Mouse (Mus musculus): ENCODE data around the gene Ralbp1. TPM values are rescaled to one million over a fixed set of nuclear protein-coding genes. Genes with fewer than 3 reads are reported as not detected.

Gene Ralbp1
- polyA plus RNA-seq, 1 experiment from 2014 or later, result 47.6 TPM

DNA sequence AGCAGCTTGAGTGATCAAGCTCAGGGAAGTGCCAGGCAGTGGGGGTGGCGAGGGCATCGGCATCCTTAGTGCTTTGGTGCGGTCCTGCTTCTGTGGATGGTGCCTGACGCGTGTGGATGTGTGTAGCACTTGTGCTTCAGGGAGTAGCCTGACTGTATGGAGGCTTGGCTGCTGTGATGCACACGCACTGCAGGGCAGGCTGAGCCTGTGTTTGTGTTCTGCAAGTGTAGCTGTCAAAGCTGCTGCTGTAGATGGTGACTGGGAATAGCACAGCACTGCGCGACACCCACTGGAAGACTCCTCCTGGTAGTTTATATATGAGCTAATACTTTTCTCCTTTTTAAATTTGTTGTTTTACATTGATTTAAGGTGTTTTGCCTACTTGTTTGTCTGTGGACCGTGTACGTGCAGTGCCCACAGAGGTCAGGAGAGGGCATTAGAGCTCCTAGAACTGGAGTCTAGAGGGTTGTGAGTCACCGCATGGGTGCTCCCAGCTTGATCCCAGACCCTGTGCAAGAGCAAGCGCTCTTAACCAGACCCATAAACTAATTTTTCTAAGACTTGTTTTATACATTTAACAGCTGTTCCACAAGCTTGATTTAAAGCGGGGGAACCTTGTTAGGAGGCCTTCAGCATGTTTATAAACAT, 55.3 kb downstream of the Ralbp1 start:
- Histone ChIP-seq H3K9me3 (ENCODE audit: control insufficient read depth, low read length) (no peaks in the 10 kb centered on the region), H3K27ac (ENCODE audit: low read depth, low read length) (no peak overlapping the region), H3K36me3 (ENCODE audit: control insufficient read depth, insufficient read depth, low read length) (0 out of 2 replicates have a peak, but pooled peaks cover 5% of the 10 kb centered on the region), H3K27me3 (ENCODE audit: control insufficient read depth, insufficient read depth, low read length) (no peaks in the 10 kb centered on the region), H3K4me2 (replicated peaks; ENCODE audit: low read depth, low read length) (no peak overlapping the region), H3K9ac (ENCODE audit: low read depth, low read length) (no peak overlapping the region), H3K4me3 (ENCODE audit: low read depth, low read length) (no peak overlapping the region), H3K4me1 (replicated peaks; ENCODE audit: control insufficient read depth, insufficient read depth, low read length) (no peaks in the 10 kb centered on the region)
- no peak for ATAC-seq (ENCODE audit: low FRiP score)
- DNase-seq (ENCODE audit: low spot score), result no peak
- 96% methylated on average over 13 of the region's 13 CpGs for WGBS

DNA sequence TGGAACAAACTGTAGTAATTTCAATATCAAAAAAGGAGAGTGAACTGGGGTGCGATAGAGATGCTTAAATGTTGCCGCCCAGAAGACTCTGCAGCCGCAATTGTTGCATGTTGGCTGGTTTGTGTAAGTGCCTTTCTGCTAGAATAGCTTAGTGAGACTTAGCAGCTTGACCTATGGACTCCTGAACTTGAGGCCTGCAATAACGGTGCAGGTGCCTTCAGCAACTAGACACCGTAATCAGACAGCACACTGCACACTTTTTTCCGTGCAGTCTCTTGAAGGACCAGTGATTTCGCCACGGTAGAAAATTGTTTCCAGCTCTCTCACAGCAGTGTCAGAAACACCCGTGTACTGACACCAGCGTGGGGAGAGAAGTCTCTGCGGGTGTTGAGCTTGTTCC, 56.6 kb downstream of the Ralbp1 start:
- ATAC-seq (ENCODE audit: low FRiP score), result no peak
- H3K9ac ChIP-seq (ENCODE audit: low read depth, low read length), result no peak overlapping the region
- no peaks in the 10 kb centered on the region for H3K9me3 ChIP-seq (ENCODE audit: control insufficient read depth, low read length)
- no peak overlapping the region for H3K27ac ChIP-seq (ENCODE audit: low read depth, low read length)
- H3K4me1 ChIP-seq (replicated peaks; ENCODE audit: control insufficient read depth, insufficient read depth, low read length), result no peaks in the 10 kb centered on the region
- no peaks in the 10 kb centered on the region for H3K27me3 ChIP-seq (ENCODE audit: control insufficient read depth, insufficient read depth, low read length)
- no peak overlapping the region for H3K4me3 ChIP-seq (ENCODE audit: low read depth, low read length)
- H3K36me3 ChIP-seq (ENCODE audit: control insufficient read depth, insufficient read depth, low read length), result peaks cover 8% of the 10 kb centered on the region; the same call in 1 of the 2 replicates
- WGBS, result 93% methylated on average over 11 of the region's 11 CpGs
- no peak for DNase-seq (ENCODE audit: low spot score)
- H3K4me2 ChIP-seq (replicated peaks; ENCODE audit: low read depth, low read length), result no peak overlapping the region

DNA sequence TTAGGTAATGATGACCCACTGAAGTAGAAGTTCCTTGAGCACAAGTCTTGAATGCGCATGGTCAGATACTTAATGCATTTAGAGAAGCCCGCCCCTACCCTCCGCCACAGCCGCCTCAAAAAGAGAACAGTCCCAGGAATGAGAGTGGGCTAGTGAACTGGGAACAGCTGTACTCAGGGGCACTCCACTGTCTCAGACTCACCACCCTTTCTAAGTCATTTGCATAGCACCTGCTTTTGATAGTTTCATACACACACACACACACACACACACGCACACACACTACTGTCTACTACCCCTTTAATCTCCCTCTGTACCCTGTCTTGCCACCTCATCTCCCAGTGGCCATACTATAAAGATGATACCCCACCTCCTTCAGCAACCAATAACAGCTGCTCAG, 57.7 kb downstream of the Ralbp1 start:
- no peak for DNase-seq (ENCODE audit: low spot score)
- Histone ChIP-seq H3K27ac (ENCODE audit: low read depth, low read length) (no peak overlapping the region), H3K4me3 (ENCODE audit: low read depth, low read length) (no peak overlapping the region), H3K9ac (ENCODE audit: low read depth, low read length) (no peak overlapping the region), H3K4me1 (replicated peaks; ENCODE audit: control insufficient read depth, insufficient read depth, low read length) (no peaks in the 10 kb centered on the region), H3K27me3 (ENCODE audit: control insufficient read depth, insufficient read depth, low read length) (no peaks in the 10 kb centered on the region), H3K9me3 (ENCODE audit: control insufficient read depth, low read length) (no peaks in the 10 kb centered on the region), H3K36me3 (ENCODE audit: control insufficient read depth, insufficient read depth, low read length) (peaks cover 5% of the 10 kb centered on the region; the same call in 1 of the 2 replicates), H3K4me2 (replicated peaks; ENCODE audit: low read depth, low read length) (no peak overlapping the region)
- peak; percentile 51; the same call in 1 of the 2 replicates for ATAC-seq (ENCODE audit: low FRiP score)
- WGBS, result 89% methylated on average over 5 of the region's 5 CpGs

DNA sequence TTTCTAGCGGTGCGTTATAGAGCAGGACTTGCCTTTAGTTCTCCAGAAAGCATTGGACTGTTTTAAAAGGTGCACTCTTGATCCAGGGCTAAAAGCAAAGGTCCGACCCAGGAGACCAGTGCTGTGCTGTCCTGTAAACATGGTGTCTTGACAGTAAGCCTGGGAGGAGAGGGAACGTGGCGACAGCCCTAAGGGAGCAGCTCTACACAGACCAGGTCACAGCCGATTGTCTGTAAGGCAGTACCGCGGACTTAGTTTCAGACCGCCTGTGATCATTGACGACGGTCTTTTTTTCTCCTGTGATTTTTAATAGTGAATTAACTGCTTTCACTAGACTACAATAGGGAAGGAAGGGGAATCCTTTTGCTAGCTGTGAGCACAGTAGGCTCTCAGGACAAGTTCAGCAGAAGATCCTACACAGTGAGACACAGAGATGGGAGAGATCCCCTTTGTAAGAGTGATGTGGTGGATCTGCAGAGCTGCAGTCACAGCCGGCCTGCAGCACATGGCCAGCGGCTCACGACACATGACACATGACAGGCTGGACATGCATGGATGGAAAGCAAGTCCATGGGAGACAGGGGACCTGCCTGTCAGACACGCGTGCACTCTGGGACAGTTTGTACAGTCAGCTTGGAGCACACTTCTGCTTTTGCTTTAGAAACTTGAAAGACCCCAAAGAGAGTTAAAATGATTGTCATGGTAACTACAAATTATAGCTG, 58.3 kb downstream of the Ralbp1 start:
- H3K4me2 ChIP-seq (replicated peaks; ENCODE audit: low read depth, low read length), result no peak overlapping the region
- peaks cover 5% of the 10 kb centered on the region; the same call in 1 of the 2 replicates for H3K36me3 ChIP-seq (ENCODE audit: control insufficient read depth, insufficient read depth, low read length)
- H3K4me3 ChIP-seq (ENCODE audit: low read depth, low read length), result no peak overlapping the region
- no peak overlapping the region for H3K27ac ChIP-seq (ENCODE audit: low read depth, low read length)
- 76% methylated on average over 16 of the region's 16 CpGs for WGBS
- ATAC-seq (ENCODE audit: low FRiP score) (peak; percentile 61), DNase-seq (ENCODE audit: low spot score) (no peak)
- no peak overlapping the region for H3K9ac ChIP-seq (ENCODE audit: low read depth, low read length)
- H3K4me1 ChIP-seq (replicated peaks; ENCODE audit: control insufficient read depth, insufficient read depth, low read length), result no peaks in the 10 kb centered on the region
- no peaks in the 10 kb centered on the region for H3K27me3 ChIP-seq (ENCODE audit: control insufficient read depth, insufficient read depth, low read length)
- H3K9me3 ChIP-seq (ENCODE audit: control insufficient read depth, low read length), result no peaks in the 10 kb centered on the region

DNA sequence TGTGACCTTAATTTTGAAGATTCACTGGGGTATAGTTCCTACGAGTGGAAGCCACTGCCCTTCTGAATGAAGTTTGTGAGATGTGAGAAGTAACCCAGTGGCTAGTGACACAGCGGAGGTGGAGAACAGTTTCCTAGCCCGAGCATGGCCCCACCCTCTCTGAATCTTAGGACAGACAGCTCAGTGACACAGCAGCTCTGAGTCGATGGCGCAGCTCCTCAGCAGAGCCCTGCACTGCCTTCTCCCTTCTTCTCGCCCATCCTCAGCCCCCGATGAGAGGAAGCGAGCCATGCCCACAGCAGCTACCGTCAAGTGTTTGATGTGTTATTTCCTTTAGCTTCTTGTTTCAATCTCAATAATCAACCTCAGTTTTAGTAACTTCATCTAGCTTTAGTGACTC, 59.3 kb downstream of the Ralbp1 start:
- H3K4me2 ChIP-seq (replicated peaks; ENCODE audit: low read depth, low read length), result no peak overlapping the region
- no peak overlapping the region for H3K9ac ChIP-seq (ENCODE audit: low read depth, low read length)
- H3K27me3 ChIP-seq (ENCODE audit: control insufficient read depth, insufficient read depth, low read length), result no peaks in the 10 kb centered on the region
- H3K4me1 ChIP-seq (replicated peaks; ENCODE audit: control insufficient read depth, insufficient read depth, low read length), result no peaks in the 10 kb centered on the region
- peaks cover 5% of the 10 kb centered on the region; the same call in 1 of the 2 replicates for H3K36me3 ChIP-seq (ENCODE audit: control insufficient read depth, insufficient read depth, low read length)
- WGBS, result 79% methylated on average over 9 of the region's 9 CpGs
- ATAC-seq (ENCODE audit: low FRiP score) (no peak), DNase-seq (ENCODE audit: low spot score) (no peak)
- no peaks in the 10 kb centered on the region for H3K9me3 ChIP-seq (ENCODE audit: control insufficient read depth, low read length)
- no peak overlapping the region for H3K4me3 ChIP-seq (ENCODE audit: low read depth, low read length)
- no peak overlapping the region for H3K27ac ChIP-seq (ENCODE audit: low read depth, low read length)

DNA sequence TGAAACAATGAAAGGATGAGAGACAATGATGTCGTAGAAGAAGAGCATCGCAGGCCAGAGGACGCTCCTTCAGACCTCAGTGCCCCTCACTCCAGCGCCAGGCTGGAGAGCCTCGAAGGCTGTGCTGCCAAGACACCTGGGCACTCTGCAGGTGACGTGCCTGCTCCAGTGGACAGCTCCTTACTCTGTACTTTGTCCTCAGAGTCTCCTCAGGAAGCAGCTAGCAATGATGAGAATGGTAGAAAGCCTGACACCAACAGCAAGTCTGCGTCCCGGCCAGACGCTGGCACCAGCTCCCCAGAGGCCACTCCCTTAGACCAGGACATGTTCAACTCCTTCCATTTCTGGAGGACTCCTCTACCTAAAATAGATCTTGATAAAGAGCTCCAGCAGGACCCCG, 61.4 kb downstream of the Ralbp1 start:
- H3K4me3 ChIP-seq (ENCODE audit: low read depth, low read length), result no peak overlapping the region
- no peaks in the 10 kb centered on the region for H3K4me1 ChIP-seq (replicated peaks; ENCODE audit: control insufficient read depth, insufficient read depth, low read length)
- 93% methylated on average over 10 of the region's 10 CpGs for WGBS
- ATAC-seq (ENCODE audit: low FRiP score), result no peak
- no peak overlapping the region for H3K27ac ChIP-seq (ENCODE audit: low read depth, low read length)
- H3K36me3 ChIP-seq (ENCODE audit: control insufficient read depth, insufficient read depth, low read length), result peaks cover 5% of the 10 kb centered on the region; the same call in 1 of the 2 replicates
- no peak overlapping the region for H3K4me2 ChIP-seq (replicated peaks; ENCODE audit: low read depth, low read length)
- no peaks in the 10 kb centered on the region for H3K9me3 ChIP-seq (ENCODE audit: control insufficient read depth, low read length)
- no peaks in the 10 kb centered on the region for H3K27me3 ChIP-seq (ENCODE audit: control insufficient read depth, insufficient read depth, low read length)
- no peak for DNase-seq (ENCODE audit: low spot score)
- H3K9ac ChIP-seq (ENCODE audit: low read depth, low read length), result no peak overlapping the region

DNA sequence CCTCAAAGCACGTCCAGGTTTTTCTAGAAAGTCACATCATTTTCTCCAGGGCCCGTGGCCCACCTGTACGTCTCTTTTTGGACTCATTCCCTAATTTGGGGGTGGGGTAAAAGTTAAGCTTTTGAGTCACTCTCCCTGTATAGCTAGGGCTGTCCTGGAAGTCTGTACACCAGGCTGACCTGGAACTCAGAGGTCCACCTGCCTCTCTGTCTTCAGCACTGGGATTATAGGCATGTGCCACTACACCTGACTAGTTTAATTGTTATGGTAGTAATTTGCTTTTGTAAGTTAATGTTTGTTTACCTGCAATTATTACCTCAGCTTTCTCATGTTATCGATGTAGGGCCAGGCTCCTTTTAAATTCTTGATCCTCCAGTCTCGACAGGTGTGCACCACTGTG, 63.2 kb downstream of the Ralbp1 start:
- DNase-seq (ENCODE audit: low spot score), result no peak

DNA sequence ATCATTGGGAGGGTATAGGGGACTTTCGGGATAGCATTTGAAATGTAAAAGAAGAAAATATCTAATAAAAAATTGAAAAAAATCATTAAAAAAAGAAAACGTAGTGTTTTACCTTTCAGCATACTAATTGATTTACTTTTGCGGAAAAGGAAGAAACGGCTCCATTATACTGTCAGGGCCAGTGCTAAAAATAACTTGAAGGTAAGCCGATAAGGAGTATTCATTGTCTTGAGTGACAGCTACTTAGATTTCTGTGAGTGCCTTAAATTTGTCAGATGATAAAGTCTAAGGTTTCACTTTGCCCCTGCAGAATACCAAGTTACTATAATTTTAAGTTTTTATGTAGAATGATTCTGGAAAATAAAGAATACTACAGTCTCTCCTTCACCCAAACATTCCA, 65.4 kb downstream of the Ralbp1 start:
- ATAC-seq (ENCODE audit: low FRiP score), result no peak
- no peak for DNase-seq (ENCODE audit: low spot score)
- Histone ChIP-seq H3K4me1 (replicated peaks; ENCODE audit: control insufficient read depth, insufficient read depth, low read length) (no peaks in the 10 kb centered on the region), H3K9me3 (ENCODE audit: control insufficient read depth, low read length) (no peaks in the 10 kb centered on the region), H3K27ac (ENCODE audit: low read depth, low read length) (no peak overlapping the region), H3K36me3 (ENCODE audit: control insufficient read depth, insufficient read depth, low read length) (peaks cover 8% of the 10 kb centered on the region), H3K9ac (ENCODE audit: low read depth, low read length) (no peak overlapping the region), H3K4me3 (ENCODE audit: low read depth, low read length) (no peak overlapping the region), H3K4me2 (replicated peaks; ENCODE audit: low read depth, low read length) (no peak overlapping the region), H3K27me3 (ENCODE audit: control insufficient read depth, insufficient read depth, low read length) (no peaks in the 10 kb centered on the region)
- WGBS, result 91% methylated on average over 5 of the region's 5 CpGs

More for the DNA sequence above, 63.2 kb downstream of the Ralbp1 start:
- Histone ChIP-seq H3K4me2 (replicated peaks; ENCODE audit: low read depth, low read length) (no peak overlapping the region), H3K4me3 (ENCODE audit: low read depth, low read length) (no peak overlapping the region), H3K9ac (ENCODE audit: low read depth, low read length) (no peak overlapping the region), H3K4me1 (replicated peaks; ENCODE audit: control insufficient read depth, insufficient read depth, low read length) (no peaks in the 10 kb centered on the region), H3K36me3 (ENCODE audit: control insufficient read depth, insufficient read depth, low read length) (peaks cover 5% of the 10 kb centered on the region; the same call in 1 of the 2 replicates), H3K27me3 (ENCODE audit: control insufficient read depth, insufficient read depth, low read length) (no peaks in the 10 kb centered on the region), H3K9me3 (ENCODE audit: control insufficient read depth, low read length) (no peaks in the 10 kb centered on the region), H3K27ac (ENCODE audit: low read depth, low read length) (no peak overlapping the region)
- no peak for ATAC-seq (ENCODE audit: low FRiP score)
- 96% methylated on average over 5 of the region's 5 CpGs for WGBS

DNA sequence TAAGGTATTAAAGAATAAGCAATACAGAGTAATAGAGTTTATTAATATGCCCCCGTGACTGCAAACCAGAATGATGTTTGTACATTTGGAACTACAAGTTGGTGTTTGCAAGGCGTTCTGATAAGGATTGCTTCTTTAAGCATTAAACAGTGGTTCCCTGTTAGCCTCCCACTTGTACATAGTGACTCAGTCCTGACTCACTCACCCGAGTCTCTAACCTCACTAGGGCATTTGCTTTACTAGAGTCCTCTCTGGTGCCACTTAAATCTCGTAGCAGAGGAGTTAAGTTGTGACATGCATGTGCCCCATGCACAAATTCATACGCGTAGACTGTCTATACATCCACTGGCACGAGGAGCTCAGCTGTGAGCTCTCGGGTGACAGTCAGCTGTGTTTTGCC, 71.8 kb downstream of the Ralbp1 start:
- WGBS, result 97% methylated on average over 8 of the region's 8 CpGs
- H3K4me2 ChIP-seq (replicated peaks; ENCODE audit: low read depth, low read length), result no peak overlapping the region
- H3K4me1 ChIP-seq (replicated peaks; ENCODE audit: control insufficient read depth, insufficient read depth, low read length), result no peaks in the 10 kb centered on the region
- DNase-seq (ENCODE audit: low spot score) (no peak), ATAC-seq (ENCODE audit: low FRiP score) (no peak)
- H3K27me3 ChIP-seq (ENCODE audit: control insufficient read depth, insufficient read depth, low read length), result no peaks in the 10 kb centered on the region
- H3K4me3 ChIP-seq (ENCODE audit: low read depth, low read length), result no peak overlapping the region
- H3K36me3 ChIP-seq (ENCODE audit: control insufficient read depth, insufficient read depth, low read length), result peaks cover 11% of the 10 kb centered on the region
- no peaks in the 10 kb centered on the region for H3K9me3 ChIP-seq (ENCODE audit: control insufficient read depth, low read length)
- H3K27ac ChIP-seq (ENCODE audit: low read depth, low read length), result no peak overlapping the region
- H3K9ac ChIP-seq (ENCODE audit: low read depth, low read length), result no peak overlapping the region
